Mouse (Mus musculus) kidney, adult 2 months (tissue): ENCODE data around the gene Dtnb. TPM values are rescaled to one million over a fixed set of nuclear protein-coding genes. Genes with fewer than 3 reads are reported as not detected.

Experiments used
- DNase-seq: peaks from one replicate; pipeline ENCODE4 v3.0.0; 2021
- H3K27ac ChIP-seq: fragments of 200-500 bp; 2 replicates; pipeline ENCODE4 v1.5.1; 2012; ENCODE audit warnings: low read depth, low read length, control low read depth, inconsistent platforms; ENCODE audit not compliant: insufficient read depth
- H3K27me3 ChIP-seq: fragments of 200-500 bp; replicated peaks from 2 replicates; pipeline ENCODE4 v1.6.1; 2012; ENCODE audit warnings: mild to moderate bottlenecking, moderate library complexity, low read length, inconsistent platforms; ENCODE audit not compliant: control insufficient read depth, insufficient read depth
- H3K36me3 ChIP-seq: fragments of 200-500 bp; 2 replicates; pipeline ENCODE4 v1.6.1; 2012; ENCODE audit warnings: mild to moderate bottlenecking, moderate library complexity, low read length, inconsistent platforms; ENCODE audit not compliant: control insufficient read depth, insufficient read depth
- H3K4me1 ChIP-seq: fragments of 200-500 bp; 2 replicates; pipeline ENCODE4 v1.6.1; 2011; ENCODE audit warnings: low read length; ENCODE audit not compliant: control insufficient read depth, insufficient read depth
- H3K4me3 ChIP-seq: fragments of 200-500 bp; 2 replicates; pipeline ENCODE4 v1.5.1; 2011; ENCODE audit warnings: mild to moderate bottlenecking, low read depth, low read length, control low read depth; ENCODE audit not compliant: insufficient read depth
- CTCF ChIP-seq: fragments of 200-500 bp; conservative IDR thresholded peaks from 2 replicates; pipeline ENCODE4 v1.5.1; 2011; ENCODE audit warnings: low read depth, mild to moderate bottlenecking, control low read depth, low read length, moderate library complexity, mixed read lengths; ENCODE audit not compliant: insufficient read depth, insufficient read length
- POLR2A ChIP-seq: fragments of 200-500 bp; IDR thresholded peaks from one replicate; pipeline ENCODE4 v1.6.1; 2011; ENCODE audit warnings: low read depth, low read length, control low read depth
- WGBS: fragments of 180-500 bp; shearing (Covaris S2); methylation state at CpG from one replicate; pipeline ENCODE4 v1.1.7; 2018; 5-methylcytosine and 5-hydroxymethylcytosine counted together
- polyA plus RNA-seq: library from polyadenylated mRNA; depleted of rRNA; stranded (reverse); fragments of >200 nt; gene quantifications from 2 replicates; pipeline ENCODE4 v1.2.3, GENCODE M21; 2012

Dtnb gene
- polyA plus RNA-seq, 1 experiment = 60.5 TPM

DNA sequence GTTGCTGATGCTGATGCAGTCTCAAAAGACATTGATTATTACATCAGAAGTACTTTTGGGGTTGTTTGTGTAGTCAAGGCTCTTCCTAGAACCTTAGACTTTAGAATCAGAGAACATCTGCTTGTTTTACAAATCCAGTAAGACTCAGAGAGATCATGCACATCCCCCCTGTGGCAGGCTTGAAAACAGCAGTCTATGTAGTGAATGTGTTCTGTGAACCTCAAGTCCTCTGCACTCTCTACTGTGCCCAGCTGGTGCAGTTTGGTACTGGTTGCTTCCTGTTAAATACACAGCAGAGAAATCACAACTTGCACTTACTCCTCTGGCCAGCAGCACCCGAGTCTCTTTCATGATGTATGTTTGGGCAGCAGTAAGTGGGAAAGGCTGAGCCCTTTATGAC, 11.6 kb upstream of the Dtnb start:
- no peak overlapping the region for H3K4me3 ChIP-seq
- no peaks in the 10 kb centered on the region for H3K27me3 ChIP-seq
- H3K27ac ChIP-seq = no peak overlapping the region
- peak; percentile 55; the same call in 1 of the 2 replicates for TF ChIP-seq CTCF
- no peak for TF ChIP-seq POLR2A
- no peaks in the 10 kb centered on the region for H3K36me3 ChIP-seq
- no peaks in the 10 kb centered on the region for H3K4me1 ChIP-seq
- 18% methylated on average over 1 of the region's 1 CpGs for WGBS
- DNase-seq = peak; percentile 75

DNA sequence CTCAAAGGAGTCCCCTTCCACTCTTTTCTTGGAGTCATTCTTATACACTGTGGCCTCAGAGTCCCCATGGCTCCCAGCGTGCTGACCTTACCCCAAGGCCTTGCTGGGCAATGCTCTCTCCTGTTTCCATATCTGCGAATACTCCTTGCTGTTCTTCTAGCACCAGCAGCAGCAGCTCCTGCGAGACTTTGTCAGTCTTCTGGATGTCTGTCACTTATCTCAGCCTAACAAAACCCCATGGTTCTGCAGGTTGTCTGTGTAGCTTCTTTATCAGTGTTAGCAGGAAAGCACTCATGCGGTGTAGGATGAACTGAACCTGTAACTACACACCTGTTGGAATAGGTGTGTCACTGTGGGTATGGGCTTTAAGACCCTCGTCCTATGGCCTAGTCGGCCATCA, 11.1 kb upstream of the Dtnb start:
- no peak for TF ChIP-seq CTCF
- no peak for TF ChIP-seq POLR2A
- H3K27ac ChIP-seq = no peak overlapping the region
- no peaks in the 10 kb centered on the region for H3K27me3 ChIP-seq
- H3K36me3 ChIP-seq = no peaks in the 10 kb centered on the region
- H3K4me1 ChIP-seq = no peaks in the 10 kb centered on the region
- WGBS = 89% methylated on average over 6 of the region's 6 CpGs
- DNase-seq = no peak
- no peak overlapping the region for H3K4me3 ChIP-seq

DNA sequence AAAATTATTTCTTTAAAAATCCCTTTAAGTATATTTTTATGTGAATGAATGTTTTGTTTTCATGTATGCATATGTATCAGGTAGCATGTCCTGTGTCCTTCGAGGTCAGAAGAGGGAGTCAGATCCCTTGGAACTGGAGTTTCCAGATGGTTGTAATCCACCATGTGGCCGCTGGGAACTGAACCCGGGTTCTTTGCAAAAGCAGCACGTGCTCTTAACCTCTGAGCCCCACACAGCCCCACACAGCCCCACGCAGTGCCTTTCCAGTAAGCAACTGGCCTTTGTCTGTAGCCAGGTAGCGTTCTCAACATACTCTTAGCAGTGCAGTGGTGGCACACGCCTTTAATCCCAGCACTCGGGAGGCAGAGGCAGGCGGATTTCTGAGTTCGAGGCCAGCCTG, 9.4 kb upstream of the Dtnb start:
- TF ChIP-seq CTCF (no peak), POLR2A (no peak)
- no peak for DNase-seq
- Histone ChIP-seq H3K27ac (no peak overlapping the region), H3K4me3 (no peak overlapping the region), H3K4me1 (no peaks in the 10 kb centered on the region), H3K36me3 (no peaks in the 10 kb centered on the region), H3K27me3 (no peaks in the 10 kb centered on the region)
- WGBS = 93% methylated on average over 10 of the region's 10 CpGs

DNA sequence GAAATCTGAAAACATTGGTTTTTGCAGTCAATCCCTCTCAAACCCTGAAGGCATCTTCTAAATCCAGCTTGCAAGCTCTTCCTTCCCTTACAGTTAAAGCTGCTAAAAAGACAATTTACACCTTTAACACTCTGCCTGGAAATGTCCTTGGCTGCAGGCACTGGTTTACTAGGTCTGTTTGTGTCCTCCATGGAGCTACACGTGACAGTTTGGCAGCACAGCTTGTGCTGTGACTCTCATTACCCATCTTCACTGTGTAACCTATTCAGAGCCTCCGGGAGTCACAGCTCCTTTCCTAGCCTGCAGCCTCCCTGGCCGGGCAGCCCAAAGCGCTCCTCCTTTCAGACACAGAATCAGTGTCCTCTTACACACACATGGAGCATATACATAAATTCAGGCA, 8.5 kb upstream of the Dtnb start:
- no peaks in the 10 kb centered on the region for H3K27me3 ChIP-seq
- peak; percentile 56 for DNase-seq
- TF ChIP-seq POLR2A = no peak
- no peak for TF ChIP-seq CTCF
- H3K36me3 ChIP-seq = no peaks in the 10 kb centered on the region
- H3K4me3 ChIP-seq = no peak overlapping the region
- H3K27ac ChIP-seq = no peak overlapping the region
- H3K4me1 ChIP-seq = no peaks in the 10 kb centered on the region
- WGBS = 83% methylated on average over 4 of the region's 4 CpGs

DNA sequence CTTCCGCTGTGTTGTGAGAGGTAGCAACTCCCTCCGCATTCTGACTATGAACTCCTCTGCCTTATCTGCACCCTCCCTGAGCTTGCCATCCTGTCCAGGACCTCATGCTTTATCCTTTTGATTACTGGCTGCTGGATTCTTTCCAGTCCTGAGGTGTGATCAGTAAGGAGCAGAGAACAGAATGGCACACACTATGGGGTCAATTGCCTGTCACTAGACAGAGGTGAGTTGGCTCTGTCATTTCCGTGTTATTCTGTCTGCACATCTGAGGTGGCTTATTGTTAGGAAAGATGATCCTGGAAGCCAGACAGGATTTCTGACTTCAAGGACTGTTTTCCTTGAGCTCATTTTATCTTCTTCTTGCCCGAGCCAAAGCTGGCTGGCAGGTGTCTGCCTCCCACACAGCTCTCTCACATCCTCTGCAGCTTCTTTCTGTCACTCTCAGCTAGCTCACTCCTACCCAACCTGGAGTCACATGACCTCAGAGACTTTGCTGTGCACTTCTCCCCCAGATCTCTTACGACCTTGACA, 3.7 kb upstream of the Dtnb start:
- no peak overlapping the region for H3K4me3 ChIP-seq
- H3K36me3 ChIP-seq = no peaks in the 10 kb centered on the region
- 0 out of 2 replicates have a peak, but pooled peaks cover 2% of the 10 kb centered on the region for H3K4me1 ChIP-seq
- no peak overlapping the region for H3K27ac ChIP-seq
- DNase-seq = no peak
- TF ChIP-seq POLR2A (no peak), CTCF (no peak)
- no peaks in the 10 kb centered on the region for H3K27me3 ChIP-seq
- WGBS = 61% methylated on average over 5 of the region's 5 CpGs

DNA sequence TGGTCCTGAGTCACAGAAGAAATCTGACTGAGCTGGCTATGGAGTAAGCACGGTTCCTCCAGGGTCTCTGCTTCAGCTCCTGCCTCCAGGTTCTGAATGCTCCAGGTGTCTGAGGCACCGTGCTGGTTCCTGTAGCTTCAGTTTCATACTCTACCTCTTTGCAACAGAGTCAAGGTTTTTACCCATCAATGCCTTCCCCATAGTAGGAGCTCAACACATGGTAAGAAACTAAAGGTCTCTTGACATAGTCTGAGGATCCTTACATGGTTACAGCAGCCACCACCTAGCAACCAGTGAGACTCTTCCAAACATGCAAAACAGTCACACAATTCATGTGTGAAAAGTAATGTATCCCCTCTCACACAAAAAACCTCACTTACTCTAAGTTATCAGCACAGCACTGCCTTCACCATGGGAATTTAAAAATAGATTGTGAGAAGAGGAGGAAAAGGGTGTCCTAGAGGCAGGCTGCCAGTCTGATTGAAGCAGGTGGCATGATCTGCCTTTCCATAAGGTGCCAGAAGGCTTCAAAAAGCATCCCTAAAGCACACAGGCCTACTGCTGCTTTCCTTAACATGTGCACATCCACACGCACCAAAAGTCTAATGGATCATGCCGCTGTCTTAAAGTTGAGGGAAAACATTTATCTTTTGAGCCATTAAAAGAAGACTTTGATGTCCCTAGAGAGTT, 1.3 kb upstream of the Dtnb start:
- no peaks in the 10 kb centered on the region for H3K27me3 ChIP-seq
- H3K4me1 ChIP-seq = 0 out of 2 replicates have a peak, but pooled peaks cover 2% of the 10 kb centered on the region
- WGBS = 66% methylated on average over 4 of the region's 4 CpGs
- no peaks in the 10 kb centered on the region for H3K36me3 ChIP-seq
- H3K27ac ChIP-seq = no peak overlapping the region
- DNase-seq = no peak
- TF ChIP-seq CTCF (no peak), POLR2A (no peak)
- H3K4me3 ChIP-seq = no peak overlapping the region

DNA sequence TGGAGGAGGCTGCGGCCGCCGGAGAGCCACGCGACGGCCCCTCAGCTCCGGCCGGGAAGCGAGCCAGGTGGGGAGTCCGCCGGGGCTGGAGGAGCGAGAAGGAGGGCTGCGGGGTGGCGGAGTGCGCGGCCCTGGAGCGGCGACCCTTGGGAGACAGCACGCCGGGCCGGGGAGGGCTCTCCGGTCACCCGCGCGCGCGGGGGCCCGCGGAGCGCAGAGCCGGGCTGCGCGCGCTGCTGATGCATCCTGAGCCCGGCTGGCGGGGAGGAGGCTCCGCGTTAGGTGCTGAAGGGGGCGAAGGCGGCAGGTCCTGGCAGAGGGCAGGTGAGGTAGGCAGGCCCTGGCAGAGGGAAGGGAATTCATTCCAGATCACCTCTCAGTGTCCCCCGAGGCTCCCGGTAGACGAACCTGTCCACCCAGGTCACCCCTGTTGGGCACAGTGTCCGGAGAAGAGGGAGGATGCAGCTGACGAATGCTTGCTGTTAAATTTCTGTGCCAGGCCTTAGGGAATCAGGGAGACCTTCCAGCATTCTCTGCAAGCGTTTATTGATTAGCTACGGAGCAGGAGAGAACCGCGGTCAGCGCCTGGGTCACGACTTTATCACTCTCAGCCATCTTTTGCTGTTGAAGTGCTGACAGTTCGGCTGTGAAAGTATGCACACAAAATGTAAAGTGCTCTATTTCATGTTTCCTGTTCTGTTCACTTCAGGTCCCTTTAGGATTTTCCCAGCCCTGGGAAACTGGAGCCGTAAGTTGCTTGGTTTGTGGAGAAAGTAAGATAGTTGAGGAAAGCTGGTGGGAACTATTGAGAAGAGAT, 608 bp downstream of the Dtnb start:
- H3K27me3 ChIP-seq = no peaks in the 10 kb centered on the region
- no peak for TF ChIP-seq POLR2A
- TF ChIP-seq CTCF = no peak
- H3K4me3 ChIP-seq = peak overlapping the region; percentile 71
- peak overlapping the region; percentile 83 for H3K27ac ChIP-seq
- peaks cover 8% of the 10 kb centered on the region; the same call in 1 of the 2 replicates for H3K4me1 ChIP-seq
- DNase-seq = peak; percentile 71
- no peaks in the 10 kb centered on the region for H3K36me3 ChIP-seq
- 1% methylated on average over 53 of the region's 53 CpGs for WGBS
